Mouse (Mus musculus): ENCODE results near the gene Lgi4. TPM values are rescaled to one million over a fixed set of nuclear protein-coding genes. Genes with fewer than 3 reads are reported as not detected.

Lgi4 gene
- polyA plus RNA-seq, 1 experiment from 2014 or later, result 0.20 TPM

DNA sequence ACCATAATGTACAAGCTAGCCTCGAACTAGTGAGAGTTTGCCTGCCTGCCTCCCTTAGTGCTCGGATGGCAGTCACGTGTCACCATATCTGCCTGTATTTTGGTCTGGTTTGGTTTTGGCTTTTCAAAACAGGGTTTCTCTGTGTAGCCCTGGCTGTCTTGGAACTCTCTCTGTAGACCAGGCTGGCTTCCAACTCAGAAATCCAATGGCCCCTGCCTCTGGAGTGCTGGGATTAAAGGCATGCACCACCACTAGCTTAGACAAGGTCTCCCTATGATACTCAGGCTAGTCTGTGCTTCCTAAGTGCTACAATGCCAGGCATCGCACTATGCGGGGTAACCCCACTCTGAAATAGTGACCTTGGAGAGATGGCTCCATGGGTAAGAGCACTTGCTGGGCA, 50.7 kb downstream of the Lgi4 start:
- H3K27me3 ChIP-seq (replicated peaks; ENCODE audit: insufficient read depth, low read length), result no peaks in the 10 kb centered on the region
- H3K4me3 ChIP-seq (ENCODE audit: low read depth, low read length), result no peak overlapping the region
- no peak overlapping the region for H3K9ac ChIP-seq (replicated peaks; ENCODE audit: low read depth)
- no peak overlapping the region for H3K4me2 ChIP-seq (replicated peaks; ENCODE audit: low read depth, low read length)
- H3K36me3 ChIP-seq (ENCODE audit: insufficient read depth, low read length), result no peaks in the 10 kb centered on the region
- H3K27ac ChIP-seq (ENCODE audit: low read length), result no peak overlapping the region
- WGBS, result 83% methylated on average over 5 of the region's 5 CpGs
- no peaks in the 10 kb centered on the region for H3K9me3 ChIP-seq (ENCODE audit: low read length)
- no peak for DNase-seq (ENCODE audit: low spot score)
- no peak for ATAC-seq
- TF ChIP-seq CTCF (IDR thresholded peaks at IDR 0.05) (no peak), EP300 (IDR thresholded peaks at IDR 0.05) (no peak)
- no peaks in the 10 kb centered on the region for H3K4me1 ChIP-seq (ENCODE audit: insufficient read depth, low read depth, low read length)

DNA sequence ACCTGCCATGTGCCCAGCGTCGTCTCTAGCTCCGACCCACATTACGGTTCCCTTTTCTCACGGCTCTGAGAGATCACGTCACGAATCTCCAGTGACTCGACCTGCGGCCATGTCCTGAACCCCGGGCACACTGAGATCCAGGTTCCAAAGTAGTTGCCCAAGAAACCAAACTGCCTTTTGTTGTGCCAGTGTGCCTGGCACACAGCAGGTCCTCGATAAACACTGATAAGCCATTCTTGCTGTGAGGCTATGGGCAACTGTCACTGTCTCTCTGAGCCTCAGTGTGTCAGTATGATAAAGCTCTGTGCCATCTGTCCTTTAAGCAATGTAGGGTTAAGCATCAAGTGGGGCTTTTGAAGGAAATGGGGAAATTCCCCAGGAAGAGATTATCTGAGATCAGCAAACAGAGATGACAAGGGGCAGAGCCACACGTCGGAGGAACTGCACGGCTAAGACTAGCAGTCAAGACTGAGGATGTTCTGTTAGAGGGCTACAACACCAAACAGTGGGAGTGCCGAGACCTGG, 51.8 kb downstream of the Lgi4 start:
- peaks cover 5% of the 10 kb centered on the region for H3K4me1 ChIP-seq (ENCODE audit: insufficient read depth, low read depth, low read length)
- H3K4me3 ChIP-seq (ENCODE audit: low read depth, low read length), result no peak overlapping the region
- 74% methylated on average over 15 of the region's 15 CpGs for whole genome bisulfite sequencing
- TF ChIP-seq EP300 (IDR thresholded peaks at IDR 0.05) (no peak), CTCF (IDR thresholded peaks at IDR 0.05) (no peak)
- no peaks in the 10 kb centered on the region for H3K9me3 ChIP-seq (ENCODE audit: low read length)
- no peak overlapping the region for H3K4me2 ChIP-seq (replicated peaks; ENCODE audit: low read depth, low read length)
- H3K27me3 ChIP-seq (replicated peaks; ENCODE audit: insufficient read depth, low read length), result no peaks in the 10 kb centered on the region
- H3K9ac ChIP-seq (replicated peaks; ENCODE audit: low read depth), result no peak overlapping the region
- DNase-seq (ENCODE audit: low spot score) (no peak), ATAC-seq (no peak)
- no peak overlapping the region for H3K27ac ChIP-seq (ENCODE audit: low read length)
- no peaks in the 10 kb centered on the region for H3K36me3 ChIP-seq (ENCODE audit: insufficient read depth, low read length)

DNA sequence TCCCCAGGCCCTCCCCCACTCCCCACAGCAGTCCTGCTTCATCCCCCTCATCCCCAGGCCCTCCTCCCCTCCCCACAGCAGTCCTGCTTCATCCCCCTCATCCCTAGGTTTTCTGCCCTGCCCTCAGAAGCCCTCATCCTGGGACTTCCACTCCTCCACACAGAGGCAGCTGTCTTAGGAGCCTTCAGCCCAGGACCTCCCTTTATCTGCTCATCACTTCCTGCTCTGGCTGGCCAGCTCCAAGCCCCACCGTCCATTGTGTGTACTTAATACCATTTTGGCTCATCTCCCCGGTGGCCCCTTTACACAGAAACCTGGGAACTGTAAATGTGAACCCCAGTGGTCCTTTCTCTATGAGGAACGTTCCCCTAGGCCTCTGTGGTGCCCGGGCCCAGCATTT, 52.9 kb downstream of the Lgi4 start:
- Histone ChIP-seq H3K36me3 (ENCODE audit: insufficient read depth, low read length) (no peaks in the 10 kb centered on the region), H3K9me3 (ENCODE audit: low read length) (no peaks in the 10 kb centered on the region), H3K9ac (replicated peaks; ENCODE audit: low read depth) (no peak overlapping the region), H3K4me3 (ENCODE audit: low read depth, low read length) (no peak overlapping the region), H3K4me1 (ENCODE audit: insufficient read depth, low read depth, low read length) (peaks cover 5% of the 10 kb centered on the region), H3K4me2 (replicated peaks; ENCODE audit: low read depth, low read length) (no peak overlapping the region), H3K27ac (ENCODE audit: low read length) (no peak overlapping the region), H3K27me3 (replicated peaks; ENCODE audit: insufficient read depth, low read length) (no peaks in the 10 kb centered on the region)
- DNase-seq (ENCODE audit: low spot score), result no peak
- WGBS, result 40% methylated on average over 4 of the region's 4 CpGs
- TF ChIP-seq EP300 (IDR thresholded peaks at IDR 0.05) (no peak), CTCF (IDR thresholded peaks at IDR 0.05) (no peak)
- no peak for ATAC-seq

DNA sequence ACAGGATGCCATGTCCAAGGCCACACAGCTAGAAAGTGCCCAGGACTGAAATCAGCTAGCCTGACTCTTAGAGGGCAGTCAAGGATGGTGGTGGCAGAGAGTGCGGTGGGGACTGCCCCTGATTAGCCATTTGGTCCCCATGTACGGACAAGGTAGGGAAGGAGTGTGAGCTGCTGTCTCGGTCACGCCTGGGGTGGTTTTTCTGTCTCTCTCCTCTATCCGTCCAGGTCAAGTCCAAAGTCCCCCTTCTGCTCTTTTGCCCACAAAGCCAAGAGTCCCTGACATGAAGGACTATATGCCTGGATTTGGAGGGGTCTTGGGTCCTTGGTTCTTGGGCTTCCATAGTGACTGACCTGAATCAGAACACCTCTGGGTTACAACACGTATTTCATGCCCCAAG, 54.7 kb downstream of the Lgi4 start:
- H3K4me2 ChIP-seq (replicated peaks; ENCODE audit: low read depth, low read length), result no peak overlapping the region
- no peak for DNase-seq (ENCODE audit: low spot score)
- H3K9me3 ChIP-seq (ENCODE audit: low read length), result no peaks in the 10 kb centered on the region
- ATAC-seq, result no peak
- H3K36me3 ChIP-seq (ENCODE audit: insufficient read depth, low read length), result no peaks in the 10 kb centered on the region
- H3K4me3 ChIP-seq (ENCODE audit: low read depth, low read length), result no peak overlapping the region
- H3K4me1 ChIP-seq (ENCODE audit: insufficient read depth, low read depth, low read length), result peaks cover 5% of the 10 kb centered on the region
- TF ChIP-seq EP300 (IDR thresholded peaks at IDR 0.05), result no peak
- TF ChIP-seq CTCF (IDR thresholded peaks at IDR 0.05), result no peak
- WGBS, result 85% methylated on average over 6 of the region's 6 CpGs
- H3K27me3 ChIP-seq (replicated peaks; ENCODE audit: insufficient read depth, low read length), result no peaks in the 10 kb centered on the region
- no peak overlapping the region for H3K27ac ChIP-seq (ENCODE audit: low read length)
- H3K9ac ChIP-seq (replicated peaks; ENCODE audit: low read depth), result no peak overlapping the region

DNA sequence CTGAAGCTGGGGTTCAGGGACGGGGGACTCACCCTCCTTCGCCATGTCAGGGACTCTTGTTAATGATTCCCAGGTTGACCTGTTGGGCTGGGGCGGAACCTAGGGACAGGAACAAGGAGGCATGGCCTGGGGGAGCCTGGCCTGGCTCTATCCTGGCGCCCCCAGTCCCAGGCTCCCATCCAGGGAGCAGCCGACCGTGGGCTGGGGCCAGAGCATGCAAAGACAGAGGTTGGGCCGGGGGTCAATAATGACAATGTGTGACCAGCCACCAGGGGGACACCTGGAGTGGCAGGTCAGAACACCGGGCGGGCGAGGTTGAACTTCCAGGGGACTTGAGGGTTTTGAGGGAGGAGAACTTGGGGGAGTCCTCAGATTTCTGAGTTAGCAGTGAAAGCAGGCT, 55.5 kb downstream of the Lgi4 start:
- ATAC-seq (peak; percentile 4), DNase-seq (ENCODE audit: low spot score) (no peak)
- Histone ChIP-seq H3K9me3 (ENCODE audit: low read length) (no peaks in the 10 kb centered on the region), H3K4me2 (replicated peaks; ENCODE audit: low read depth, low read length) (peak overlapping the region; percentile 45), H3K36me3 (ENCODE audit: insufficient read depth, low read length) (no peaks in the 10 kb centered on the region), H3K27me3 (replicated peaks; ENCODE audit: insufficient read depth, low read length) (no peaks in the 10 kb centered on the region), H3K27ac (ENCODE audit: low read length) (peak overlapping the region; percentile 22; the same call in 1 of the 2 replicates), H3K4me3 (ENCODE audit: low read depth, low read length) (peak overlapping the region; percentile 6; the same call in 1 of the 2 replicates), H3K4me1 (ENCODE audit: insufficient read depth, low read depth, low read length) (peaks cover 5% of the 10 kb centered on the region), H3K9ac (replicated peaks; ENCODE audit: low read depth) (peak overlapping the region; percentile 6; the same call in 1 of the 2 replicates)
- 53% methylated on average over 10 of the region's 10 CpGs for WGBS
- no peak for TF ChIP-seq EP300 (IDR thresholded peaks at IDR 0.05)
- TF ChIP-seq CTCF (IDR thresholded peaks at IDR 0.05), result peak; percentile 57

DNA sequence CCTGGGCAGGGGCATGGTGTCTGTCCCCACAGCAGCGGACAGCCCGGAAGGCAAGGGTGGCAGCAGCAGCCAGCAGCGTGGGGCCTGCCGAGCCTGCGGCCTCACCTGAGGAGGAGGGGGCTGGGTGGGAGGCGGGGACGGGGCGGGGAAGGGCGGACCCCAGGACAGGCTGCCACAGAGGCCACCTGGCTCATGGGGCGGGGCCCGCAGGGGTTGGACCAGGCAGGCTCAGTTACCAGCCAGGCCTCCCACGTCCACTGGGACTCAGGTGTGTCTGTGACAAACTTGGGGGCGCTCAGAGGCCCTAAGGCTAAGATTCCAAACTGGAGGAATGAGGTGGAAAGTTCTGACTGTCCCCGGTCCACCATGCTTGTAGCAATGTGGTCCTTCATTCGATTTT, 56.0 kb downstream of the Lgi4 start, which contains the start of gene Hpn:
TSS of gene Hpn (minus strand) at position 109 of the 400 bp plus-strand sequence.
- peak within 1 kb of the TSS; percentile 6; the same call in 1 of the 2 replicates for H3K4me3 ChIP-seq (ENCODE audit: low read depth, low read length)
- H3K27ac ChIP-seq (ENCODE audit: low read length), result peak within 1 kb of the TSS; percentile 22
- no peak for TF ChIP-seq CTCF (IDR thresholded peaks at IDR 0.05)
- no peak for TF ChIP-seq EP300 (IDR thresholded peaks at IDR 0.05)
- no peaks in the 10 kb centered on the region for H3K36me3 ChIP-seq (ENCODE audit: insufficient read depth, low read length)
- H3K9ac ChIP-seq (replicated peaks; ENCODE audit: low read depth), result peak within 1 kb of the TSS; percentile 8; the same call in 1 of the 2 replicates
- peak; percentile 70 for DNase-seq (ENCODE audit: low spot score)
- ATAC-seq, result peak; percentile 92
- WGBS, result 18% methylated on average over 14 of the region's 15 CpGs
- H3K27me3 ChIP-seq (replicated peaks; ENCODE audit: insufficient read depth, low read length), result no peaks in the 10 kb centered on the region
- peaks cover 5% of the 10 kb centered on the region for H3K4me1 ChIP-seq (ENCODE audit: insufficient read depth, low read depth, low read length)
- peak within 1 kb of the TSS; percentile 45 for H3K4me2 ChIP-seq (replicated peaks; ENCODE audit: low read depth, low read length)
- H3K9me3 ChIP-seq (ENCODE audit: low read length), result no peaks in the 10 kb centered on the region
